Mouse (Mus musculus) ES-Bruce4 (cell line): ENCODE data around the gene Eif2d.

ENCODE experiments used
- CTCF ChIP-seq: IDR thresholded peaks from one replicate; pipeline ENCODE4 v1.8.1; 2011; ENCODE audit warnings: low read depth, low read length
- EP300 ChIP-seq: IDR thresholded peaks from 2 replicates; pipeline ENCODE4 v1.6.1; 2011; ENCODE audit warnings: low read depth, low read length; ENCODE audit not compliant: insufficient read depth
- POLR2A ChIP-seq: IDR thresholded peaks from one replicate; pipeline ENCODE4 v1.8.1; 2011; ENCODE audit warnings: low read length; ENCODE audit not compliant: insufficient read depth

- TF ChIP-seq CTCF: no peak
- no peak for TF ChIP-seq POLR2A
- TF ChIP-seq EP300: no peak
Measured at GRCm38 (mm10) chr1:131224848-131225471, 72.0 kb downstream of the Eif2d start.
